Mouse (Mus musculus): Measurements from ENCODE around the gene Fam166a.

DNA sequence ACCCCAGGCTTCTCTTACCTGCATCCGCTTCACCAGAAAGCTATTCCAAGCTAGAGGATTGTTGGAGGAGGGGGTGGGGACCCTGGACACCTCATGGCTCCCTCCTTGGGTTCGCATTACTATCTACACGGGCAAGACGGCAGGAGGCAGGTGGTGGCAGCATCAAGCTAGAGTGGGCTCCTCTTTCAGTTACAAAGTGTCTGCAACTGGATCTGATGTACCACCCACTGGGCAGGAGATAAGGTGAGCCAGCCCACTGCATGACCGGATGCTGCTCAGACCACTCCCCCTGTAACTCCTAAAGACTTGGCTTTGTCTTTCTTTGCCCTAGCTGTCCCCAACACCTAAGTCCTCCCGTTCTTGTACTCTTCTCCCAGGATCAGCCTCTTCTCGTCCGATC is 18.1 kb downstream of the Fam166a start, which contains the start of gene Rnf224:
- TF ChIP-seq ZC3H11A (IDR thresholded peaks at IDR 0.05; ENCODE audit: borderline replicate concordance, low read depth, low read length): no peak
- no peak for TF ChIP-seq MAFK (IDR thresholded peaks at IDR 0.05; ENCODE audit: insufficient read depth, low read depth, low read length)
- TF ChIP-seq ZNF384 (IDR thresholded peaks at IDR 0.05; ENCODE audit: low read depth, low read length): no peak
- TF ChIP-seq HCFC1 (IDR thresholded peaks at IDR 0.05; ENCODE audit: borderline replicate concordance, insufficient read depth, low read length): no peak
- no peak for TF ChIP-seq CHD2 (IDR thresholded peaks at IDR 0.05; ENCODE audit: low read depth, low read length)

Data from ES-E14 (cell line).